Mouse (Mus musculus) forelimb bud, embryonic 11.5 days (tissue): Measurements from ENCODE around the gene Syngr3.
"Not testable (repeated sequence)": the region's sequence is repeated elsewhere in the genome, so short reads cannot be mapped to it uniquely, and the experiment has no call there.

Experiments used
- DNase-seq: peaks from one replicate; pipeline ENCODE4 v3.0.0-alpha.2; 2012; ENCODE audit warnings: low read depth, low spot score

The Syngr3 gene

GRCm38 (mm10) chr17:24689251-24690081 lies at the start of gene Syngr3:
Gene Syngr3, minus strand, starts transcription at chr17:24689955.
- DNase-seq: no peak

DNA sequence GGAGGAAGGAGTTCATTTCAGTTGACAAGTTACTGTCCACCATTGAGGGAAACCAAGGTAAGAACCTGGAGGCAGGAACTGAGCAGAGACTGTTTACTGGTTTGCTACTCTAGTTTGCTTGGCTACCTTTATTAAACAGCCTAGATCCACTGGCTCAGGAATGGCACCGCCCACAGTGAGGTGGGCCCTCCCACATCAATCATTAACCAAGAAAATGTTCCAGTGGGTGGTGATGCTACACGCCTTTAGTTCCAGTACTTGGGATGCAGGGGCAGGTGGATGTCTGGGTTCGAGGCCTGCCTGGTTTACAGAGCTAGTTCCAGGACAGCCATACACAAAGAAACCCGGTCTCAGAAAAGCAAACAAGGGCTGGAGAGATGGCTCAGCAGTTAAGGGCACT lies 48.5 kb upstream of the Syngr3 start:
- no peak for DNase-seq

GRCm38 (mm10) chr17:24737135-24737810 lies 47.5 kb upstream of the Syngr3 start:
- no peak for DNase-seq

DNA sequence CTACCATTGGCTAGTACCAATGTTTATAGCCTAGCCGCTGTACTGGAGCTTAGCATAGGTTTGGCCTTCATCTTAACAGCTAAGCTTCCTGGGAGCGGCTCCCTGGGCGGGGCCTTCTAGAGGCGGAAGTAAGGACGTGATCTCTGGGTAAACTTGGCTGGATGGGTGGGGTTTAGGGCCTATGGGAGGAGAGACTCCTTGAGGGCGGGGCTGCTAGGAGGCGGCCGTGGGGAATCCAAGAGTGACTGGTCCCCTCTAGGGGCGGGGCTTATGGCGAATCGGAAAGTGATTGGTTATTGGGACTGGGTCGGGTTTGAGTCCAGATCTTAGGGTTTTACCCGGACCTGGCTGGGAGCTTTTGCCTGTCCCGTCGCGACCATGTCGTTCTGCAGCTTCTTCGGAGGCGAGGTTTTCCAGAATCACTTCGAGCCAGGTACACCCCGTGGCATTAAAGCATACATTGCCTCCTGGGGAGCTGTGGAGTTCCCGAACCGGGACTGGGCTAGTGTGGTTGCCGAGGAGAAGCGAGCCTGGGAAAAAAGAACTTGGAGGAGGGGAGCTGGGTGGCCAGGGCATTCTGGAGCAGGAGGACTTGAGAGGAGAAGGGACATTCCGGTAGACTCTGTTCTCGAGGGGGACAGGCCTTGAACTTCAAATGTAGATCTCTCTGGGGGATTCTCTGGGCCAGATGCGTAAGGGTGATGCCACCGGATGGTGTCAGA lies 46.7 kb upstream of the Syngr3 start, which contains the start of gene Msrb1:
Gene Msrb1, plus strand, starts transcription at position 313 of the 722 bp plus-strand sequence.
- DNase-seq: peak; percentile 94

- no peak for DNase-seq
Observed at GRCm38 (mm10) chr17:24735446-24735845, 45.7 kb upstream of the Syngr3 start.

DNA sequence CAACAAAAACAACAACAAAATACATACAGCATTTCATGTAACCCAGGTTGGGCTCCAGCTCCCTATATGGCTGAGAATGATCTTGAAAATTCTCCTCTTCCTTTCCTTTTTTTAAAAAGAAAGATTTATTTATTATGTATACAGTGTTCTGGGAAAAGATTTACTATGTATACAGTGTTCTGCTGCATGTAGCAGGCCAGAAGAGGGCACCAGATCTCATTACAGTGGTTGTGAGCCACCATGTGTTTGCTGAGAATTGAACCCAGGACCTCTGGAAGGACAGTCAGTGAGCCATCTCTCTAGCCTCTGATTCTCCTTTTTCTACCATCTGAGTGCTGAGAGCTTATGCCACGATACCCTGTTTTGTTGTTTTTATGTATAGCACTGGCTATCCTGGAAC lies 44.8 kb upstream of the Syngr3 start:
- no peak for DNase-seq

- no peak for DNase-seq
Observed at GRCm38 (mm10) chr17:24733434-24734050, 43.8 kb upstream of the Syngr3 start.

DNA sequence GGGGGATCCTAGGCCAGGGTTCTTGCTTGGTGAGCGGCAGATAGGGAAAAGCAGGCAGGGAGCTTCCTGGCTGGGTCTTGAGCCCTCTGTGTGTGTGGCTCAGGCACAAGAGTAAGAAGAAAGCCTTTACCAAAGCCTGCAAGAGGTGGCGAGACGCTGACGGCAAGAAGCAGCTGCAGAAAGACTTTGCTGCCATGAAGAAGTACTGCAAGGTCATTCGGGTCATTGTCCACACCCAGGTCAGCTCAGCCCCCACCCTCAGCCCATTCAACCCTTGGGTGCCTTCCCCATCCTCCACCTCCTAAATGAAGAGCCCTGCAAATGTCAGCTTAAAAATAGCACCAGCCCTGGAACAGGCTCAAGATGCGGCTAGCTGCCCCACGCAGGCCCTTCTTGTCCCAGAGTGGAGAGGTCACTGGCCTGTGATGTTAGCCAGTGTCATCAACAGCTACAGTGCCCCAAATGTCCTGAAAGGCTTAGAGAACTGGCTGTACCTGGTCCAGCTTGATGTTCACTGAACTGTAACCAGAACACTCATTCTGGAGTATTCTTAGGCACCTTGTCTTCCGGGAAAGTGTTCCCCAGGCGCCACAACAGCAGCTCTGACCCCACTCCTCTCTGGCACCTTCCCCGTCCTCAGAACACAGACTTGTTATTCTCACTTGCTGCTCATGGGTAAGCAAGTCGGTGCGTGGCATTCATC lies 42.6 kb upstream of the Syngr3 start:
- no peak for DNase-seq

DNA sequence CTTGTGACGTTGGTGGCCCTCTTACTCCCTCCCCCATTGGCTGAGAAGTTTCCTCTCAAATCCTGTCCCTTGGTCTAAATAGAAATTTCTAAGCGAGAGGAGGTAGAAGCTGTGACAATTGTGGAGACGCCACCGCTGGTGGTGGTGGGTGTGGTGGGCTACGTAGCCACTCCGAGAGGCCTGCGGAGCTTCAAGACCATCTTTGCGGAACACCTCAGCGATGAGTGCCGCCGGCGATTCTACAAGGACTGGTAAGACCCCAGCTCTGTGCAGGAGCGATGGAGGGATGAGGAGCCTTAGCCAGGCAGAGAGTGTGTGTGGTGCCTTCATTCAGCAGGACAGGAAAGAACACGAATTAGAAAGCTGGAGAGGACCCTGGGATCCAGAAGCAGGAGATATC lies 41.0 kb upstream of the Syngr3 start:
- DNase-seq: no peak

DNA sequence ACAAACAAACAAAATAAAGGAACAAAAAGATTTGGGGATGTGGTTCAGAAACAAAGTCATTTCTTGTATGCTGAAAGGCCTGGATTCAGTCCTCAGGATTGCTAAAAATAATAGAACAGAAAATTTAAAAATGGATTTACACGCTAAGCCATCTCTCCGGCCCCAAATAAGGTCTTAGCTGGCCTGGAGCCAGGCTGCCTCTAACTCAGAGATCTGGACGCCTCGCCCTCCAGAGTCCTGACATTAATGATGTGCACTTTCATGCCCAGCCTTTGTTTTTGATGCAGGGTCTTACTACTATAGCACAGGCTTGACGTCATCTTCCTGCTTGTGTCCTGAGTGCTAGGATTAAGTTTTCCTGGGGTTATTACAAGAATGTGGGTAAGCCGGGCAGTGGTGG lies 39.3 kb upstream of the Syngr3 start:
- no peak for DNase-seq

DNA sequence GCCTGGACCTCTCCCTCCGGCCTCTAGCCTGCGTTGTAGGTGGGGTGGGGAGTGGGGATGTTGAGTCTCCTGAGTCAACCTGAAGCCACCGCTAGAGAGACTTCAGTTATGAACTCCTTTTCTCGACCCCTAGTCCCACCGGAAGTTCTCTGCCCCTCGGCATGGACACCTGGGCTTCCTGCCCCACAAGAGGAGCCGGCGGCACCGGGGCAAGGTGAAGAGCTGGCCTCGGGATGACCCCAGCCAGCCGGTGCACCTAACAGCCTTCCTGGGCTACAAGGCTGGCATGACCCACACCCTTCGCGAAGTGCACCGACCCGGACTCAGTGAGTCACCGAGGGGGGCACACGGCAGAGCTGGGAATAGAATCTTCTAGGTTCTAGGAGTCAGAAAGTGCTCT lies 38.4 kb upstream of the Syngr3 start:
- DNase-seq: no peak

- no peak for DNase-seq
Observed at GRCm38 (mm10) chr17:24727618-24728017, 37.9 kb upstream of the Syngr3 start, which contains the start of gene Rpl3l. Gene Rpl3l, plus strand, starts transcription at chr17:24727820.

GRCm38 (mm10) chr17:24725637-24726390 lies 36.1 kb upstream of the Syngr3 start:
- DNase-seq: no peak

- peak; percentile 96 for DNase-seq
Observed at GRCm38 (mm10) chr17:24724184-24724583, 34.4 kb upstream of the Syngr3 start, which contains the start of gene Ndufb10. Gene Ndufb10, minus strand, starts transcription at chr17:24724478.

DNA sequence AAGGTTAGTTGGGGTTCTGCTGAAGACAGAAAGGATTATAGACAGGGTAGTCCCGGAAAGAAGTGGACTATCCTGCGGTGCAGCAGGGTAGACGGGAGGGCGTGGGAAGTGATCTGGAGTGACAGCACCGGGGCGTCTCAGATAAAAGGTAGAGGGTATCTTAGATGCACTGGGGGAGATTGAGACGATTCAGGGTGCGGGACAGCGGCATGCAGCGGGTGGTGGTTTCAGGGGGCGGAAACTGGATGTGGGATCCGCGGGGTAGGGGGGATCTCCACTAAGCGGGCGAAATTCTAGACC lies 34.1 kb upstream of the Syngr3 start:
- DNase-seq: no peak

GRCm38 (mm10) chr17:24723122-24723880 lies 33.5 kb upstream of the Syngr3 start:
- no peak for DNase-seq

GRCm38 (mm10) chr17:24722220-24722924 lies 32.6 kb upstream of the Syngr3 start:
- DNase-seq: no peak

GRCm38 (mm10) chr17:24721383-24721955 lies 31.7 kb upstream of the Syngr3 start:
- DNase-seq: not testable (repeated sequence)

DNA sequence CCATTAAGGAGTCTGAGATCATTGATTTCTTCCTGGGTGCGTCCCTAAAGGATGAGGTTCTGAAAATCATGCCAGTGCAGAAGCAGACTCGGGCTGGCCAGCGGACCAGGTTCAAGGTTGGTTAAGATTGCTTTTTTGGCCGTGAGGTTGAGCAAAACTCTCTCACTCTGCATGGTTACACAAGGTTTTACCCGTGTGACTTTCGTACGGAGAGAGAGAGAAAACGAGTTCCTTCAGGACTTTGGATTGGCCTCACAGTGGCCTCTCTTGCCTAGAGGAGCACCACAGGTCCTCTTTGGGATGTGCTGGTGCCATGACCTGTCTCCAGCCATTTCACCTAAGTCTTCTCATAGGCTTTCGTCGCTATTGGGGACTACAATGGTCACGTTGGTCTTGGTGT lies 30.9 kb upstream of the Syngr3 start:
- not testable (repeated sequence) for DNase-seq
